Mouse (Mus musculus) bone marrow macrophage, adult 2 months (primary cell): ENCODE results near the gene Rbpj. TPM values are rescaled to one million over a fixed set of nuclear protein-coding genes. Genes with fewer than 3 reads are reported as not detected.

Experiments
- H3K27ac ChIP-seq: 2 replicates; pipeline ENCODE4 v1.5.1; 2012; ENCODE audit warnings: low read depth, low read length; ENCODE audit not compliant: insufficient read depth
- H3K4me1 ChIP-seq: 2 replicates; pipeline ENCODE4 v1.6.1; 2012; ENCODE audit warnings: low read length; ENCODE audit not compliant: control insufficient read depth, insufficient read depth
- H3K4me3 ChIP-seq: 2 replicates; pipeline ENCODE4 v1.5.1; 2012; ENCODE audit warnings: mild to moderate bottlenecking, low read length, moderate library complexity; ENCODE audit not compliant: insufficient read depth
- CTCF ChIP-seq: IDR thresholded peaks from 2 replicates; pipeline ENCODE4 v1.5.1; 2012; ENCODE audit warnings: low read depth, mild to moderate bottlenecking, low read length, moderate library complexity
- POLR2A ChIP-seq: IDR thresholded peaks from 2 replicates; pipeline ENCODE4 v1.6.1; 2012; ENCODE audit warnings: mild to moderate bottlenecking, low read depth, low read length, borderline replicate concordance
- polyA plus RNA-seq: library from polyadenylated mRNA; stranded (reverse); fragments of >200 nt; gene quantifications from 2 replicates; pipeline ENCODE4 v1.2.4, GENCODE M21; 2012; ENCODE audit not compliant: missing spikeins, insufficient read depth, insufficient read length

The Rbpj gene
- polyA plus RNA-seq, 1 experiment: 136 TPM

GRCm38 (mm10) chr5:53577272-53577889 is 111.4 kb downstream of the Rbpj start:
- no peak for TF ChIP-seq POLR2A
- no peak for TF ChIP-seq CTCF
- H3K4me1 ChIP-seq: peaks cover 5% of the 10 kb centered on the region
- H3K4me3 ChIP-seq: no peak overlapping the region
- H3K27ac ChIP-seq: no peak overlapping the region

GRCm38 (mm10) chr5:53584069-53584767 is 118.3 kb downstream of the Rbpj start:
- H3K27ac ChIP-seq: no peak overlapping the region; the same call in 1 of the 2 replicates
- no peak for TF ChIP-seq CTCF
- no peak for TF ChIP-seq POLR2A
- H3K4me1 ChIP-seq: peaks cover 29% of the 10 kb centered on the region
- no peak overlapping the region for H3K4me3 ChIP-seq

GRCm38 (mm10) chr5:53588421-53589171 is 122.6 kb downstream of the Rbpj start:
- H3K4me3 ChIP-seq: peak overlapping the region; percentile 86
- peak overlapping the region; percentile 99 for H3K27ac ChIP-seq
- TF ChIP-seq POLR2A: no peak
- H3K4me1 ChIP-seq: peaks cover 31% of the 10 kb centered on the region

GRCm38 (mm10) chr5:53589172-53589960 is 123.4 kb downstream of the Rbpj start:
- no peak for TF ChIP-seq POLR2A
- TF ChIP-seq CTCF: no peak
- H3K27ac ChIP-seq: peak overlapping the region; percentile 99
- peak overlapping the region; percentile 86 for H3K4me3 ChIP-seq
- peaks cover 25% of the 10 kb centered on the region for H3K4me1 ChIP-seq

- Histone ChIP-seq H3K27ac (peak overlapping the region; percentile 99), H3K4me1 (peaks cover 21% of the 10 kb centered on the region), H3K4me3 (peak overlapping the region; percentile 86)
- TF ChIP-seq POLR2A: no peak
- TF ChIP-seq CTCF: no peak
Measured at GRCm38 (mm10) chr5:53590179-53590765, 124.3 kb downstream of the Rbpj start.

GRCm38 (mm10) chr5:53590875-53591682 is 125.1 kb downstream of the Rbpj start:
- Histone ChIP-seq H3K4me3 (peak overlapping the region; percentile 86), H3K4me1 (peaks cover 20% of the 10 kb centered on the region), H3K27ac (peak overlapping the region; percentile 99)
- TF ChIP-seq CTCF (no peak), POLR2A (no peak)

- peak overlapping the region; percentile 99 for H3K27ac ChIP-seq
- peak overlapping the region; percentile 86 for H3K4me3 ChIP-seq
- TF ChIP-seq POLR2A: no peak
- peak; percentile 26; the same call in 1 of the 2 replicates for TF ChIP-seq CTCF
- peaks cover 20% of the 10 kb centered on the region for H3K4me1 ChIP-seq
Measured at GRCm38 (mm10) chr5:53591683-53592050, 125.7 kb downstream of the Rbpj start.

- H3K4me3 ChIP-seq: peak overlapping the region; percentile 59
- TF ChIP-seq POLR2A (no peak), CTCF (no peak)
- H3K4me1 ChIP-seq: peaks cover 14% of the 10 kb centered on the region
- peak overlapping the region; percentile 86 for H3K27ac ChIP-seq
Measured at GRCm38 (mm10) chr5:53593080-53593688, 127.2 kb downstream of the Rbpj start.

- TF ChIP-seq CTCF (no peak), POLR2A (no peak)
- peak overlapping the region; percentile 58 for H3K4me3 ChIP-seq
- H3K27ac ChIP-seq: peak overlapping the region; percentile 77
- peaks cover 12% of the 10 kb centered on the region for H3K4me1 ChIP-seq
Measured at GRCm38 (mm10) chr5:53594274-53594673, 128.3 kb downstream of the Rbpj start.
